Mouse (Mus musculus) thymus, postnatal 4 days (tissue): ENCODE results near the gene Rimkla.

Experiments used
- DNase-seq: peaks from one replicate; pipeline ENCODE4 v3.0.0; 2021

The Rimkla gene

GRCm38 (mm10) chr4:119417270-119417669, 75.2 kb downstream of the Rimkla start:
- DNase-seq, result no peak
